Mouse (Mus musculus) layer of hippocampus, postnatal 36 days (tissue): ENCODE data around the gene Med8. TPM values are rescaled to one million over a fixed set of nuclear protein-coding genes. Genes with fewer than 3 reads are reported as not detected.

ENCODE experiments used
- DNase-seq, 2 experiments: peaks; one replicate each; pipeline ENCODE4 v3.0.0; 2022
- total RNA-seq, 2 experiments: library from RNA; stranded (reverse); gene quantifications; 2 replicates each; pipeline ENCODE4 v1.2.3; 2021

Med8 gene
- total RNA-seq, 2 experiments from 2014 or later = 54.6 to 61.5 TPM

- DNase-seq = no peak
Observed at GRCm38 (mm10) chr4:118416329-118416728, 7.2 kb downstream of the Med8 start.

- no peak for DNase-seq
Observed at GRCm38 (mm10) chr4:118417112-118417797, 8.1 kb downstream of the Med8 start.

GRCm38 (mm10) chr4:118421384-118421783, 12.2 kb downstream of the Med8 start:
- no peak for DNase-seq

- DNase-seq = no peak
Observed at GRCm38 (mm10) chr4:118424541-118425160, 15.5 kb downstream of the Med8 start.

- DNase-seq = no peak
Observed at GRCm38 (mm10) chr4:118425374-118425773, 16.2 kb downstream of the Med8 start.

- DNase-seq = no peak
Observed at GRCm38 (mm10) chr4:118427415-118427767, 18.3 kb downstream of the Med8 start.

GRCm38 (mm10) chr4:118427768-118428451, 18.8 kb downstream of the Med8 start, which contains the start of gene Elovl1:
Gene Elovl1 (plus strand): TSS chr4:118428093.
- peak; percentile 67 to 80 for DNase-seq

GRCm38 (mm10) chr4:118428531-118429214, 19.5 kb downstream of the Med8 start:
- no peak for DNase-seq

- DNase-seq = no peak
Observed at GRCm38 (mm10) chr4:118429215-118429895, 20.2 kb downstream of the Med8 start.

GRCm38 (mm10) chr4:118432332-118432731, 23.2 kb downstream of the Med8 start:
- DNase-seq = no peak

GRCm38 (mm10) chr4:118436820-118437603, 27.9 kb downstream of the Med8 start, which contains the start of gene Cdc20:
Gene Cdc20 (minus strand): TSS chr4:118437352.
- DNase-seq = peak; percentile 83 to 86

- DNase-seq = no peak
Observed at GRCm38 (mm10) chr4:118437829-118438253, 28.7 kb downstream of the Med8 start.

- no peak for DNase-seq
Observed at GRCm38 (mm10) chr4:118445088-118445487, 36.0 kb downstream of the Med8 start.

- no peak for DNase-seq
Observed at GRCm38 (mm10) chr4:118445781-118446414, 36.8 kb downstream of the Med8 start.

GRCm38 (mm10) chr4:118446415-118447153, 37.4 kb downstream of the Med8 start:
- DNase-seq = no peak

GRCm38 (mm10) chr4:118457345-118457975, 48.3 kb downstream of the Med8 start, which contains the start of gene Mpl:
Gene Mpl (minus strand): TSS chr4:118457513.
- DNase-seq = no peak

- DNase-seq = no peak
Observed at GRCm38 (mm10) chr4:118464956-118465355, 55.8 kb downstream of the Med8 start.
